Mouse (Mus musculus) v-Abl transformed pro-B cells (cell line): ENCODE data around the gene Klhl13.

Source experiments
- in situ Hi-C, 2 experiments: fragments of 400-800 bp; cut with MboI; formaldehyde crosslinking; loops; one replicate each; pipeline ENCODE4 v1.15.1; 2025; ENCODE audit not compliant: unreplicated experiment in 2 of 2

Klhl13 gene

GRCm38 (mm10) chrX:23364514-23365381 lies at the start of gene Klhl13:
Gene Klhl13, minus strand, starts transcription at chrX:23365082.
- in situ Hi-C loops: no loop called here

- in situ Hi-C loops: no loop called here
Observed at GRCm38 (mm10) chrX:23409296-23410149, 44.6 kb upstream of the Klhl13 start.

- in situ Hi-C loops: no loop called here
Observed at GRCm38 (mm10) chrX:23388716-23389115, 23.8 kb upstream of the Klhl13 start.

- in situ Hi-C loops: no loop called here
Observed at GRCm38 (mm10) chrX:23363441-23363840, 1.4 kb downstream of the Klhl13 start.

DNA sequence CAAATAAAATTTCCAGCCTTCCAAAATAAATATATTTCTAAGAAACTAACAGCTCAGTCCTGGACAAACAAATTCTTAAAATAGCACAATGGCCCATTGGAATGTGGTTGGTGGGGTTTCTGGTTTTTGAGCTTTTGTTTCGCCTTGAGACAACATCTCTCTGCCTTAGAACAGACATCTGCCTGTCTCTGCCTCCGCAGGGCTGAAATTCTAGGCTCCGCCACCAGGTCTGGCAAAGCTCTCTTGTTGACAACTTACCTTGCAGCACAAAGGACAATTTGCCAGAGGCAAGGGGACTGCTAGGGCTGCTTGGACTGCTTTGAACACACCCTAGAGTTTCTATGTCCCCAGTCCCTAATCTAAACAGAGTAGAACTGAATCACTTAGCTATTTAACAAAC lies 4.4 kb downstream of the Klhl13 start:
- in situ Hi-C loops: no loop called here

DNA sequence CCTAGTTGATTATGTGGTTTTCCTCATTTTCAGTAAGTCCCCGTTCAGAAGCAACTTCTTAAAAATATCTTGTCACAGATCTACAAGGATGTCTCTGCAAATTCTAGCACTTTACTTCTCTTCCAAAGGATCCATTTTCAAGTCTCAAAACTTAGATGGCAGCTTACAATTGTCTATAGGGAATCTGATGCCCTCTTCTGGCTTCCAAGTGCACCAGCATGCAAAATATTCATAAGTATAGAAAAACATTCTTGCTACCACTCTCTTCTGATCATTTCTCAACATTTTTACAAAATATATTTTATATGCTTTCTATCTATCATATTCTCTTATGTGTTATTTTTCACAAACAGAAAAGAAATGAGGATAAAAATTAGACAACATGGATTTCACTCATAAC lies 14.8 kb downstream of the Klhl13 start:
- in situ Hi-C loops: no loop called here

DNA sequence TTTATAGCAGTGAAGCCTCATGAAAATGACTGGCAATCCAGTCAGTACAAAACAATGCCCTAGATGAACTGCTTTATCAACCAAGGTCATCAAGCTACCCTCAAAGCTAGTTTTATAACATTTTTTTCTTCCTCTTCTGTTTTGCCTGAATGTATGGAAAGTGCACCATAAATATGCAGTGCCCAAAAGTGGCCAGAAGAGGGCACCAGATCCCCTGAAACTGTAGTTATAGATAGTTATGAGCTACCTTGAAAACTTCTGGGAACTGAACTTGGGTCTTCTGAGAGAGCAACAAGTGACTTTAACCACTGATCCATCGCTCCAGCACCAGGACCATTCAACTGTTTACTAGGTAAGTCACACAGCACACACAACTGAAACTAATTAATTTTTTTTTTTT lies 36.8 kb downstream of the Klhl13 start:
- in situ Hi-C loops: loop anchor here (5.0 to 25.0 kb wide), 2 partner anchors 234 to 239 kb away; no protein-coding TSS in a partner anchor

DNA sequence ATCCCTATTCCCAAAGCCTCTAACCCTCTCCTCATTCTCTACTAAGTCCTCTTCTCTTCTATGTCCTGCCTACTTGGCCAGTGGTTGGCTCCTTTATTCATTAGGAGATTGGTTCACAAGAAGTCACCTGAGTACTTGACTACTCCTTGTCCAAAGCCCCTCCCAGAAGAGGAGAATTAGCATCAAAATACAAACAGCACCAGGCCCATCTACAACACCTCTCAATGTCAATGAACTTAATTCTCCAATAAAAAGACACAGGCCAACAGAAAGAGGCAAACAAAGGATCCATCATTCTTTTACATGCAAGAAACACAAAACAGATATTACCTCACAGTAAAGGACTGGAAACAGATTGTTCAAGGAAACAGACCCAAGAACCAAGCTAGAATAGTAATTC lies 46.0 kb downstream of the Klhl13 start:
- in situ Hi-C loops: no loop called here

DNA sequence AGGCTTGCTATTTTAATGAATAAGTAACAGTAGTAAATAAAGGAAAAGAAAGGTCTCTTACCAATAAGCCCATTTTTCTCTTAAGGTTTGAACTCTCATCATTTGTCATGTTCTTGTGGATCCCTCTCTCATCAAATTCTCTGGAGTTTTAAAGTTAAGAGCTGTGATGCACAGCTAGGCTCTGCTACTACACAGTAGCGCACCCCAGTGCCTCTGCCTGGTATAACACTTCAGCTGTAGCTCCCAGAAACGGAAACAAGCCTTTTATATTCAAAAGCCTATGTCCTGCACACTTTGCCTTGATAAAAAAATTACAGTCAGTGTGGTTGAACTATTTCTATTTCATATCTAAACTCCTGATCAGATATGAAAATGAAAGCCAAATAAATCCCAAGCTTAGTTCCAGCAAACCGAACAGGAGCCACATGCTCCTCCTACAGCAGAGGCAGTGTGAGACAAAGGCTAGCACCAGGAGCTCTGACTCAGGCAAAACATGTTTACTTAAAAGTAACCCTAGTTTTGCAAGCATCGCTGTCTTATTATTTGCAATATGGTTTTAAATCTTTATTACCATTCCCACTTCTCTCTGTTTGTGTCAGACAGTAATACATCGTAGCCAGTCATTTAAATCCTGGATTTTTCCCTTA lies 68.8 kb downstream of the Klhl13 start:
- in situ Hi-C loops: no loop called here

DNA sequence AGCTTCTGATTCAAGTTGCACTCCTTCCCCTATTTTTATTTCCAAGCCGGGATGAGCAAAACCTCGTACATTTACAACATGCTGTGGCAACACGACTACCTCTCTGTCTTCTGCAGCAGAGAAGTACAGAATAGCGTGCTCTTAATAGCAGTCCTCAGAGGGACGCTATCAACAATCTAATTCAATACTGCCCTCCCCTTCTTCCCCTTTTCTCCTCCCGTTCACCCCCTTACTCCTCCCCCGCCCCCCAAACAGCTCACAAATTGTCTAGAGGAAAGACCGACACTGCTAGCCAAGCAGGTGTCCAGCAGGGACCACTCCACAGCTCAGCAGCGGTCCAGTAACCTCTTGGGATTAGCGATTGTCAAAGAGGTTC lies 79.5 kb downstream of the Klhl13 start:
- in situ Hi-C loops: no loop called here

- in situ Hi-C loops: no loop called here
Observed at GRCm38 (mm10) chrX:23284530-23285441, 80.1 kb downstream of the Klhl13 start.

DNA sequence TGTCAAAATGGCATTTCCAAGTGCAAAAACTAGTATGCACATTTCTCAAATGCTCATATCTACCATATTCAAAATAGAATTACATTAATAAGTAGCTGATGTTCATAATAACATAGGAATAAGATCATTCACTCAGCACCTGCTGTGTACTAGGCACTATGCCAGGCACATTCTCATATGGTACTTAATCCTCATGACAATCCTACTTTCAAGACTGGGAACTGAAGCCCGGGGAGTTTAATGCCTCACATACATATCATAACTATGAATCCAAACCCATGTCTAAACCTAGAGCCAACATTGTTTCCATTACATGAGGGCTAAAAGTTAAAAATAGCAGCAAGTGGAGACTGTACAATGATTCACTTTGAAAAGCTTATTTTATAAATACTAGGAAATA lies 97.3 kb downstream of the Klhl13 start:
- in situ Hi-C loops: no loop called here

- in situ Hi-C loops: no loop called here
Observed at GRCm38 (mm10) chrX:23248752-23249151, 116.1 kb downstream of the Klhl13 start.
